Mouse (Mus musculus): ENCODE results near the gene Cnpy3. TPM values are rescaled to one million over a fixed set of nuclear protein-coding genes. Genes with fewer than 3 reads are reported as not detected.
A peak's percentile ranks its signal among the peaks of the same experiment; 100 is the strongest.
"Not testable (repeated sequence)": the region's sequence is repeated elsewhere in the genome, so short reads cannot be mapped to it uniquely, and the experiment has no call there.

Gene Cnpy3
- polyA plus RNA-seq, 1 experiment from 2014 or later: 83.6 TPM

DNA sequence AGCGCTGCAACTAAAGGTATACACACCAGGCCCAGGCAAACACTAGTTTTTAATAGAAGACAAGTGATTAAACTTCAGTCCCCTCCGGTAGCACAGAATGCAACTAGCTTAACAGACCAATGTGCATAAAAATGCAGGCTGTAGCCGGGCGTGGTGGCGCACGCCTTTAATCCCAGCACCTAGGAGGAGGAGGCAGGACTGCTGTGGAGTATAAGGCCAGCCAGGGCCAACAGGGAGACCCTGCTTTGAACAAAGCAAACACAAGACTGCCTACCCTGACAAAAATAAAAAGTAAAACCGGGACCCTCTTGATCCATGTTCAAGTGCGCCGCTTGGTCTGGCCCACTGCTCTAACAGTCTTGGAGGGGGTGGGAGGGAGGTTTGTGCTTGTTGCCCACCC is 23.1 kb upstream of the Cnpy3 start:
- Histone ChIP-seq H3K4me3 (no peak overlapping the region), H3K27me3 (no peaks in the 10 kb centered on the region), H3K4me1 (peaks cover 33% of the 10 kb centered on the region), H3K27ac (0 out of 2 replicates have a peak overlapping the region, but pooled peaks have one; percentile 12), H3K36me3 (peaks cover 55% of the 10 kb centered on the region), H3K4me2 (no peak overlapping the region), H3K9me3 (no peaks in the 10 kb centered on the region), H3K9ac (no peak overlapping the region)
- 86% methylated on average over 9 of the region's 9 CpGs for WGBS
- ATAC-seq (ENCODE audit: borderline replicate concordance, extremely low read depth, low FRiP score, low TSS enrichment): no peak

- no peaks in the 10 kb centered on the region for H3K9me3 ChIP-seq
- H3K36me3 ChIP-seq: peaks cover 47% of the 10 kb centered on the region
- no peak overlapping the region for H3K27ac ChIP-seq
- no peaks in the 10 kb centered on the region for H3K27me3 ChIP-seq
- 34% methylated on average over 2 of the region's 2 CpGs for WGBS
- ATAC-seq (ENCODE audit: borderline replicate concordance, extremely low read depth, low FRiP score, low TSS enrichment): no peak
- H3K4me2 ChIP-seq: peak overlapping the region; percentile 82; the same call in 1 of the 2 replicates
- peaks cover 33% of the 10 kb centered on the region for H3K4me1 ChIP-seq
- H3K9ac ChIP-seq: no peak overlapping the region
- H3K4me3 ChIP-seq: peak overlapping the region; percentile 78; the same call in 1 of the 2 replicates
These were observed 22.1 kb upstream of the Cnpy3 start for GRCm38 (mm10) chr17:46774131-46774472.

GRCm38 (mm10) chr17:46773278-46774130 is 21.5 kb upstream of the Cnpy3 start:
- H3K27me3 ChIP-seq: no peaks in the 10 kb centered on the region
- peaks cover 33% of the 10 kb centered on the region for H3K4me1 ChIP-seq
- no peaks in the 10 kb centered on the region for H3K9me3 ChIP-seq
- WGBS: 8% methylated on average over 19 of the region's 20 CpGs
- peaks cover 41% of the 10 kb centered on the region for H3K36me3 ChIP-seq
- peak overlapping the region; percentile 82 for H3K9ac ChIP-seq
- peak overlapping the region; percentile 78 for H3K4me3 ChIP-seq
- peak overlapping the region; percentile 81 for H3K27ac ChIP-seq
- no peak for ATAC-seq (ENCODE audit: borderline replicate concordance, extremely low read depth, low FRiP score, low TSS enrichment)
- peak overlapping the region; percentile 82 for H3K4me2 ChIP-seq

DNA sequence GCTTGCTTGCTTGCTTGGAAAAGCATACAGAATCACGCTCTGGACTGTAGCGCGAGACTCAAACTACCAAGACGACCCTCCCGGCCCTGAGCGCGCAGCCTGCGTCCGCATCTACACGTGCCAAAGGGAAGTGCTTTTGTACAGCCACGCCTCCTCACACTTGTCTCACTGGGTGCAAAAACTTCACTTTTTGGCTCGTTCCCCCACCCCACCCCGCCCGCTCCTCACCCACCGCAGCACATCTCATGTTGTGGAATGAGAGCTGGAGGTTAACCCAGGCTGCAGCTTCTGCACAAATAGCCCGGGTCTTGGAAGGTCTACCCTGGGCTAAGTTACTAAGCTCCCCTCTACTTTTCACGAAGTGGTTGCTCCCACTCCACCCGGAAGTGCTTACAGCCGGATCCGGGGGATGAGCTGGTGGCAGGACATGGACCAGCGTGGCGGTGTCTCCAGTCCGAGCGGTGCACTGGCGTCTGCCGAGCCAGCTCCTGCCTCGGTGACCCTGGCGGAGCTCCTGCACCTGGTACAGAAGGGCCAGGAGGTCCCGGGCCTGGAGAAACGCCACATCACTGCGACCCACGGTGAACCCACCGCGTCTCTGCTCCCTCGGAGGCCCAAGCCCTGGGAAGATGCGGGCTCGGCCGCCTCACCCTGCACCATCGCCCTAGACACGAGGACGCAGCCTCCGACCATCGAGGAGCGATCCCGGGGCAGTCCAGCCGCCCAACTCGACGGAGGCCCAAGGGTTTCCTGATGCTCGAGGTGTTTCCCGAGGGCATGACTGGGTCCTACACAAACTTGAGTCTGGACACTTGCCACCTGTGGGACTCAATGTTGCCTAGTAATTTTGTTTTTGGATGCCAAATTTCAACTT is 20.6 kb upstream of the Cnpy3 start, which contains the start of gene 2310039H08Rik:
2310039H08Rik (plus strand) TSS at position 232 of the 874 bp plus-strand sequence.
- WGBS: under 1% methylated on average over 49 of the region's 50 CpGs
- peaks cover 33% of the 10 kb centered on the region for H3K4me1 ChIP-seq
- H3K9ac ChIP-seq: peak within 1 kb of the TSS; percentile 82
- no peaks in the 10 kb centered on the region for H3K27me3 ChIP-seq
- no peaks in the 10 kb centered on the region for H3K9me3 ChIP-seq
- H3K4me2 ChIP-seq: peak within 1 kb of the TSS; percentile 82
- peaks cover 32% of the 10 kb centered on the region for H3K36me3 ChIP-seq
- H3K27ac ChIP-seq: peak within 1 kb of the TSS; percentile 81
- H3K4me3 ChIP-seq: peak within 1 kb of the TSS; percentile 78
- ATAC-seq (ENCODE audit: borderline replicate concordance, extremely low read depth, low FRiP score, low TSS enrichment): peak; percentile 90

DNA sequence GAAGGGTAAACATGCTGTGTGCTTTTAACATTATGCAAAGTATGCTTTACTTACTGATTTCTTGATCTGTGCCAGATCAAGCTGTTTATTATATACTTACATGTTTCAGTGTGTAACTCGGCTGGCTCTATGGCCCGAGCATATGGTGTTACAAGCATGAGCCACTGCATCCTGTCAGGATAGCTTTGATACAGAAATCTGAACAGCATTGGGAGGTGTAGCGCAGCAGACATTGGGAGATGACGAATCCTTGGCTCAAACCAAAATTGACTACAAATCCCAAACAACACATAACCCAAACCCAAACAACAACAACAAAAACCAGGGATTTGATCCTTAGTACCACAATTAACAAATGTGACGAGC is 20.0 kb upstream of the Cnpy3 start:
- no peaks in the 10 kb centered on the region for H3K9me3 ChIP-seq
- peak overlapping the region; percentile 81 for H3K27ac ChIP-seq
- H3K9ac ChIP-seq: peak overlapping the region; percentile 82
- no peak for ATAC-seq (ENCODE audit: borderline replicate concordance, extremely low read depth, low FRiP score, low TSS enrichment)
- H3K27me3 ChIP-seq: no peaks in the 10 kb centered on the region
- WGBS: 5% methylated on average over 5 of the region's 5 CpGs
- H3K4me3 ChIP-seq: peak overlapping the region; percentile 78
- peaks cover 26% of the 10 kb centered on the region for H3K36me3 ChIP-seq
- peaks cover 33% of the 10 kb centered on the region for H3K4me1 ChIP-seq
- H3K4me2 ChIP-seq: peak overlapping the region; percentile 82

GRCm38 (mm10) chr17:46771616-46772015 is 19.6 kb upstream of the Cnpy3 start:
- H3K9ac ChIP-seq: peak overlapping the region; percentile 82
- H3K9me3 ChIP-seq: no peaks in the 10 kb centered on the region
- H3K36me3 ChIP-seq: peaks cover 23% of the 10 kb centered on the region
- ATAC-seq (ENCODE audit: borderline replicate concordance, extremely low read depth, low FRiP score, low TSS enrichment): no peak
- peak overlapping the region; percentile 82 for H3K4me2 ChIP-seq
- H3K27ac ChIP-seq: peak overlapping the region; percentile 81
- 58% methylated on average over 17 of the region's 17 CpGs for WGBS
- peaks cover 33% of the 10 kb centered on the region for H3K4me1 ChIP-seq
- H3K4me3 ChIP-seq: peak overlapping the region; percentile 78
- no peaks in the 10 kb centered on the region for H3K27me3 ChIP-seq

- H3K36me3 ChIP-seq: peaks cover 17% of the 10 kb centered on the region
- H3K4me2 ChIP-seq: no peak overlapping the region
- H3K4me3 ChIP-seq: no peak overlapping the region
- no peak overlapping the region for H3K27ac ChIP-seq
- H3K27me3 ChIP-seq: no peaks in the 10 kb centered on the region
- no peaks in the 10 kb centered on the region for H3K9me3 ChIP-seq
- no peak overlapping the region for H3K9ac ChIP-seq
- peaks cover 29% of the 10 kb centered on the region for H3K4me1 ChIP-seq
- no peak for ATAC-seq (ENCODE audit: borderline replicate concordance, extremely low read depth, low FRiP score, low TSS enrichment)
- WGBS: 79% methylated on average over 4 of the region's 4 CpGs
These were observed 19.0 kb upstream of the Cnpy3 start for GRCm38 (mm10) chr17:46771025-46771424.

DNA sequence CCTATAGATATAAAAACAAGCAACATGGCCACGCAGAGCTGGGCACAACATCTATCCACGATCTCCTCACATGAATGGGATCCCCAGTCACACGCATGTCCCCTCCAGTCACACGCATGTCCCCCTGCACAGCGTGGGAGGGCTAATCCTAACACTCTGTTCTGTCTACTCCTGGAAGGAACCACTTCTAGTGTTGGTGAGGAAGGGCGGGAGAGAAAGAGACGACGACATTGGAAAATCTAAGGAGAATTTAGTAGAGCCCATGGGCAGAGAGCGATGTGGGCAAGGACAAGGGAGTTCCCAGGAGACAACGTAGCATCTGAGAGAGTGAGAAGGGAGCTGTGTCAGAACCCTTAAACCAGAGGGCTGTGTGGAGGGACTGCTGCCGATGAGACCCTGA is 18.5 kb upstream of the Cnpy3 start:
- Histone ChIP-seq H3K9me3 (no peaks in the 10 kb centered on the region), H3K27me3 (no peaks in the 10 kb centered on the region), H3K36me3 (peaks cover 12% of the 10 kb centered on the region), H3K4me3 (no peak overlapping the region), H3K4me2 (no peak overlapping the region), H3K27ac (no peak overlapping the region), H3K4me1 (peaks cover 24% of the 10 kb centered on the region), H3K9ac (no peak overlapping the region)
- ATAC-seq (ENCODE audit: borderline replicate concordance, extremely low read depth, low FRiP score, low TSS enrichment): no peak
- WGBS: 88% methylated on average over 11 of the region's 11 CpGs

GRCm38 (mm10) chr17:46767868-46768267 is 15.9 kb upstream of the Cnpy3 start:
- H3K9ac ChIP-seq: no peak overlapping the region
- WGBS: 50% methylated on average over 8 of the region's 8 CpGs
- no peak overlapping the region for H3K4me3 ChIP-seq
- no peak for ATAC-seq (ENCODE audit: borderline replicate concordance, extremely low read depth, low FRiP score, low TSS enrichment)
- H3K4me1 ChIP-seq: peaks cover 7% of the 10 kb centered on the region
- no peak overlapping the region for H3K4me2 ChIP-seq
- H3K27me3 ChIP-seq: no peaks in the 10 kb centered on the region
- no peaks in the 10 kb centered on the region for H3K9me3 ChIP-seq
- no peak overlapping the region for H3K27ac ChIP-seq
- no peaks in the 10 kb centered on the region for H3K36me3 ChIP-seq

DNA sequence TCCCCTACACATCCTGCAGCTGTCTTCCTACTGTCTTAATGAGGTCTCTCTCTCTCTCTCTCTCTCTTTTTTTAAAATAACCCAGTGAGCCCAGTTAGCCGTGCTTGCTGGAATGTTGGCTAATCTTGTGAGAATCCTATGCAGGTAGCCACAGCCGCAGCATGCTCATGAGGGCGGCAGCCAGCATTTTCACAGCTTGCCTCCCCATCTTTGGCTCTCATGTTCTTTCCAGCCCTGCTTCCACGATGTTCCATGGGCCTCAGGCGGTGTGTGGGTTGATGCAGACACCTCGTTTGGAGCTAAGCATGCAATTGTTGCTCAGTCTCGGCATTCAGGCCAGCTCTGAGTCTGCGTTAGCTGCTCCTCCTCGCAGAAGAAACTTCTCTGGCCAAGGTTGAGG is 12.9 kb upstream of the Cnpy3 start:
- H3K36me3 ChIP-seq; H3K4me1 ChIP-seq; H3K9me3 ChIP-seq; H3K27me3 ChIP-seq; ATAC-seq (ENCODE audit: borderline replicate concordance, extremely low read depth, low FRiP score, low TSS enrichment); H3K9ac ChIP-seq; H3K4me2 ChIP-seq; H3K4me3 ChIP-seq; H3K27ac ChIP-seq: not testable (repeated sequence)
- WGBS: 58% methylated on average over 9 of the region's 9 CpGs

GRCm38 (mm10) chr17:46763544-46763943 is 11.5 kb upstream of the Cnpy3 start, which contains the start of gene Ptcra:
Gene Ptcra (minus strand): TSS chr17:46763712.
- no peak within 1 kb of the TSS for H3K9ac ChIP-seq
- H3K27ac ChIP-seq: no peak within 1 kb of the TSS
- no peak within 1 kb of the TSS for H3K4me2 ChIP-seq
- no peak for ATAC-seq (ENCODE audit: borderline replicate concordance, extremely low read depth, low FRiP score, low TSS enrichment)
- H3K4me1 ChIP-seq: no peaks in the 10 kb centered on the region
- H3K27me3 ChIP-seq: no peaks in the 10 kb centered on the region
- H3K4me3 ChIP-seq: no peak within 1 kb of the TSS
- H3K9me3 ChIP-seq: no peaks in the 10 kb centered on the region
- H3K36me3 ChIP-seq: no peaks in the 10 kb centered on the region
- 58% methylated on average over 2 of the region's 2 CpGs for WGBS

- no peak for ATAC-seq (ENCODE audit: borderline replicate concordance, extremely low read depth, low FRiP score, low TSS enrichment)
These were observed 6.7 kb upstream of the Cnpy3 start for GRCm38 (mm10) chr17:46758753-46759152.

More at GRCm38 (mm10) chr17:46758753-46759152, 6.7 kb upstream of the Cnpy3 start:
- H3K4me2 ChIP-seq: no peak overlapping the region
- H3K9me3 ChIP-seq: no peaks in the 10 kb centered on the region
- H3K27me3 ChIP-seq: no peaks in the 10 kb centered on the region
- H3K4me1 ChIP-seq: no peaks in the 10 kb centered on the region
- 75% methylated on average over 12 of the region's 12 CpGs for WGBS
- H3K36me3 ChIP-seq: no peaks in the 10 kb centered on the region
- H3K27ac ChIP-seq: no peak overlapping the region
- H3K4me3 ChIP-seq: no peak overlapping the region
- no peak overlapping the region for H3K9ac ChIP-seq

Data from lung, embryonic 15.5 days (tissue).